Mouse (Mus musculus) G1E (cell line): ENCODE results near the gene Gjb6.

Source experiments
- CTCF ChIP-seq: IDR thresholded peaks from 2 replicates; pipeline ENCODE4 v1.5.1; 2012; ENCODE audit warnings: low read depth, low read length, inconsistent platforms, mixed read lengths
- GATA1 ChIP-seq: IDR thresholded peaks from 2 replicates; pipeline ENCODE4 v1.6.1; 2012; ENCODE audit warnings: borderline replicate concordance, low read length, inconsistent platforms, mixed read lengths
- GATA2 ChIP-seq: IDR thresholded peaks from 2 replicates; pipeline ENCODE4 v1.6.1; 2012; ENCODE audit warnings: low read depth, low read length, inconsistent platforms, borderline replicate concordance
- POLR2AphosphoS5 ChIP-seq: IDR thresholded peaks from 2 replicates; pipeline ENCODE4 v1.6.1; 2012; ENCODE audit warnings: low read depth, low read length, inconsistent platforms; ENCODE audit not compliant: insufficient replicate concordance
- TAL1 ChIP-seq: conservative IDR thresholded peaks from 2 replicates; pipeline ENCODE4 v1.6.1; 2012; ENCODE audit warnings: low read depth, low read length, inconsistent platforms, mixed read lengths

DNA sequence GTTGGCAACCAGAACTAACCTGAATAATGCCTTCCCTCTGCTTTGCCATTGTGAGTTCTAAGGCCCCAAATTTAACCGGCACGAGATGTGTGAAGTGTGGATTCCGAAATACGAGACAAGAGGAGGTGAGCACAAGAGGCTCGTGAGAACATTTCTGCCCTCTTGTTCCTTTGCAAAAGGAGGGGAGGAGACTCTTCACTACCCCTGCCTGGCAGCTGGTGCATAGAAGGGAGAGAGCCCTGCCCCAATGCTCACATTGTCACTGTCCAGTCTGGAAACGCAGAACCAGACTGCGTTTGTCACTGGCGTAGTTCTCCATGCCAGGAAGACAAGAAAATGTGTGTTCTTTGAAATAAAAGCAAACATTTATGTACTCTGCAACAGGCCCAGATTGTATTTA, 1.9 kb upstream of the Gjb6 start:
- TF ChIP-seq CTCF (no peak), POLR2AphosphoS5 (no peak), GATA2 (no peak), GATA1 (no peak), TAL1 (no peak)
